Mouse (Mus musculus) left cerebral cortex, postnatal 36 days (tissue): Measurements from ENCODE around the gene Dpyd. TPM values are rescaled to one million over a fixed set of nuclear protein-coding genes. Genes with fewer than 3 reads are reported as not detected.

Source experiments
- DNase-seq, 2 experiments: peaks; one replicate each; pipeline ENCODE4 v3.0.0; 2021 to 2022; ENCODE audit warnings: low spot score in 2 of 2, mixed read lengths in 1 of 2
- intact Hi-C: fragments of 180-260 bp; cut with DNase I; formaldehyde crosslinking; loops from one replicate; pipeline ENCODE4 v1.15.1; 2025
- total RNA-seq, 2 experiments: library from RNA; stranded (reverse); gene quantifications; 2 replicates each; pipeline ENCODE4 v1.2.3; 2021

Gene Dpyd
- total RNA-seq, 2 experiments from 2014 or later: 6.3 to 15.4 TPM

DNA sequence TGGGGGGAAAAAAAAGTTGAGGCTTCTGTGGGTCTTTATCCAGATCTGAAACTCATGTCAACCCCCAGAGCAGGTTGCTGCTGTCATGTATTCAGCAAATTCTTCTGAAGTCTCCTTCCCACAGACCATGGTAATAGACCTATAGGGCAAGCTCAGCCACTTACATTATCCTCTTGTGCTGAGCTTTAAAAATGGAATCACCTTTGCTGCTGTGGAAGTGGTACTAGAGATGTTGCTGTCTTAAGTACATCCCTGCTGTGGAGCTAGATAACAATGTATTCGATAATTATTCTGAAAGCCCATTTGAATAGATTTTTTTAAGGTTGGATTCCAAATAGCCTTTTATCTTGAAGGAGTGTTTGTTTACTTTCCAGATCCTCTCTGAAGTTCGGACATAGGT lies 902.1 kb downstream of the Dpyd start:
- intact Hi-C loops: no loop called here
- no peak for DNase-seq

GRCm38 (mm10) chr3:119464479-119464878 lies 902.5 kb downstream of the Dpyd start:
- intact Hi-C loops: no loop called here
- no peak for DNase-seq

GRCm38 (mm10) chr3:119467723-119468122 lies 905.8 kb downstream of the Dpyd start:
- intact Hi-C loops: no loop called here
- DNase-seq: no peak
